Mouse (Mus musculus) E14TG2a.4 (cell line): ENCODE measurements around the gene Lrrc72.

Experiments used
- H3K27me3 ChIP-seq: 2 replicates; pipeline ENCODE4 v1.6.1; 2014; ENCODE audit warnings: low read length, control low read depth; ENCODE audit not compliant: insufficient read depth
- H3K36me3 ChIP-seq: 2 replicates; pipeline ENCODE4 v1.6.1; 2014; ENCODE audit warnings: low read length, control low read depth; ENCODE audit not compliant: insufficient read depth
- H3K4me1 ChIP-seq: replicated peaks from 2 replicates; pipeline ENCODE4 v1.6.1; 2014; ENCODE audit warnings: low read depth, low read length, control low read depth
- H3K4me3 ChIP-seq: replicated peaks from 2 replicates; pipeline ENCODE4 v1.5.1; 2014; ENCODE audit warnings: mild to moderate bottlenecking, low read length
- H3K9me3 ChIP-seq: 2 replicates; pipeline ENCODE4 v1.6.1; 2014; ENCODE audit warnings: low read length, control low read depth
- CTCF ChIP-seq: conservative IDR thresholded peaks from 2 replicates; pipeline ENCODE4 v1.5.1; 2014; ENCODE audit warnings: low read length
- NANOG ChIP-seq: IDR thresholded peaks from 2 replicates; pipeline ENCODE4 v1.6.1; 2014; ENCODE audit warnings: borderline replicate concordance, low read length, mixed read lengths
- POU5F1 ChIP-seq: IDR thresholded peaks from 2 replicates; pipeline ENCODE4 v1.6.1; 2014; ENCODE audit warnings: low read length, borderline replicate concordance

Gene Lrrc72

DNA sequence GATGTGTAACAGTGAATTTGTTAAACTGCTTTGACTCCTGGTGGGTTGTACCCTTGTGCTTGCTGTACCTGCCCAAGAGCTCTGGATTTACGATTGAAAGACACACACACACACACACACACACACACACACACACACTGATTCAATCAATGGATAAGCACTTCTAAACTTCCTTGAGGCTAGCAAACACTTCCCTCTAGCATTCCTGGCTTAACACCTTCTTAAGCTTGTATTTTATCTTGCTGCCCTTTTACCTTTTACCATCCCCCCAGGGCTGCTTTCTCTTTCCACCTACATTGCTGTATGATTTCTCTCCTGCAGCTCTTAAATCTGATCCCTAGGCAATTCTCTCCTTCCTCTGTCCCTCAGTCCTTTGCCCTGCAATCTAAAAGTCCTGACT lies 87.9 kb downstream of the Lrrc72 start:
- Histone ChIP-seq H3K36me3 (peaks cover 16% of the 10 kb centered on the region), H3K4me1 (peaks cover 21% of the 10 kb centered on the region), H3K27me3 (no peaks in the 10 kb centered on the region), H3K4me3 (no peak overlapping the region), H3K9me3 (no peaks in the 10 kb centered on the region)
- TF ChIP-seq CTCF (no peak), POU5F1 (no peak), NANOG (no peak)

DNA sequence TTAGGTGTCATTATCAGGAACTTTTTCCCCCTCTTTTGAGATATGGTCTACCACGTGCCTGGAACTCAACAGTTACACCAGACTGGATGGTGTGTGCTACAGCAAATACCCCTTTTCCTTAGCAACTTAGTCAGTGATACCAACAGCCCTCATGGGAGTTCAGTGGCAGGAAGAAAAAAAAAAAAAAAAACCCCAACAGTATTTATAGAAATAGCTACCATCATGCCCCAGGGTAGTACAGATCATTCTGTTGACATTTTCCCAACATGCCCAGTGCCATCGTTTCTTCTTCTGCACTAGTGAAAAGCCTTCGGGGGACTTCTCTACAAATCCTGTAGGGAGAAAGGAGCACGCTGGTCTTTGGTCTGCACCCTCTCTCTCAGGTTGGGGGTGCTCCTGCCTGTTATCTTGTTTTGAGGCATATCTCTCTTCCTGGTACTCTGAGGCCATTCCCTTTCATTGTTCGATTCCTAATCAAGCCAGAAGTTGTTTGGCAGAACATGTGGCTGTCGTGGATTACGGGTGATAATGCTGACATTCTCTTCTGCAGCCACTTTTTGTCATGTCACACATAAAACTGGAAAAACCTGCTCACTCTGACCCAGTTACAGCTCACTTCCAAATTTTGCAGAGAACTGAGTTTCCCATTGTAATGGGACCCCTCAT lies 88.9 kb downstream of the Lrrc72 start:
- peaks cover 11% of the 10 kb centered on the region for H3K36me3 ChIP-seq
- no peak for TF ChIP-seq CTCF
- TF ChIP-seq POU5F1: no peak
- no peak for TF ChIP-seq NANOG
- no peak overlapping the region for H3K4me3 ChIP-seq
- no peaks in the 10 kb centered on the region for H3K27me3 ChIP-seq
- no peaks in the 10 kb centered on the region for H3K9me3 ChIP-seq
- H3K4me1 ChIP-seq: peaks cover 27% of the 10 kb centered on the region
